Comparison of ENCODE assay signal across 8 mouse cellular contexts in the genomic region with DNA sequence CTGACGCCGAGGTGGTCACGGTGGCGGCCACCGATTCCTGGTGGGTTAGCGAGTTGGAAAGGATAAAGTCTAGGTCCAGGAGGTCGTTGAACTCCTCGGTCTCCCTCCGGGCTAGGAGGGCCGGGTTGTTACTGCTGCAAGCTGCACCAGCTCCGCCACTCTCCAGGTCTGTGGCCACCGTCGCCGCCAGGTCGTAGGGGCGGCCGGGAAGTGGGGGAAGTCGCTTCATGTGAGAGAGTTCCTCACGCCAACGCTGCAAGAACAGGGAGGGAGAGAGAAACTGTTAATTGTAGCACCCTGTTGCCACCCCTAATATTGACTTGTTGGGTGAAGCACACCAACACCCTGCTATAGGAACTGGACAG. TPM values are rescaled to one million over a fixed set of nuclear protein-coding genes. Genes with fewer than 3 reads are reported as not detected.
A peak's percentile ranks its signal among the peaks of the same experiment; 100 is the strongest.
DNase-seq lines count a peak whose midpoint lies in the region; ATAC-seq lines count a peak whose summit lies in the region.

No protein-coding gene starts in this region.

- H3K4me1 ChIP-seq in forebrain, embryonic 14.5 days (ENCODE audit: control insufficient read depth, insufficient read depth, low read length) = peaks cover 14% of the 10 kb centered on the region
- H3K4me1 ChIP-seq in limb, embryonic 15.5 days = peaks cover 42% of the 10 kb centered on the region
- peaks cover 34% of the 10 kb centered on the region for H3K4me1 ChIP-seq in neural tube, embryonic 13.5 days (replicated peaks)

- H3K36me3 ChIP-seq in forebrain, embryonic 14.5 days (ENCODE audit: control insufficient read depth, insufficient read depth, low read length) = no peaks in the 10 kb centered on the region
- H3K36me3 ChIP-seq in limb, embryonic 15.5 days = no peaks in the 10 kb centered on the region
- H3K36me3 ChIP-seq in neural tube, embryonic 13.5 days = no peaks in the 10 kb centered on the region

- H3K27me3 ChIP-seq in forebrain, embryonic 14.5 days (replicated peaks; ENCODE audit: control insufficient read depth, insufficient read depth, low read length) = peaks cover 17% of the 10 kb centered on the region
- H3K27me3 ChIP-seq in limb, embryonic 15.5 days = no peaks in the 10 kb centered on the region
- H3K27me3 ChIP-seq in neural tube, embryonic 13.5 days = peaks cover 54% of the 10 kb centered on the region

- no peak for ATAC-seq in forebrain, embryonic 14.5 days
- ATAC-seq in limb, embryonic 15.5 days (ENCODE audit: insufficient number of reproducible peaks, low FRiP score, low TSS enrichment, low read depth) = no peak
- ATAC-seq in neural tube, embryonic 13.5 days (ENCODE audit: low read depth) = no peak

- H3K9me3 ChIP-seq in forebrain, embryonic 14.5 days (replicated peaks; ENCODE audit: control insufficient read depth, low read length) = no peaks in the 10 kb centered on the region
- no peaks in the 10 kb centered on the region for H3K9me3 ChIP-seq in limb, embryonic 15.5 days
- no peaks in the 10 kb centered on the region for H3K9me3 ChIP-seq in neural tube, embryonic 13.5 days

- peak overlapping the region; percentile 94 for H3K4me2 ChIP-seq in forebrain, embryonic 14.5 days (ENCODE audit: low read length)
- peak overlapping the region; percentile 72 for H3K4me2 ChIP-seq in limb, embryonic 15.5 days
- H3K4me2 ChIP-seq in neural tube, embryonic 13.5 days = peak overlapping the region; percentile 93

- under 1% methylated on average over 20 of the region's 20 CpGs for WGBS in forebrain, embryonic 14.5 days
- WGBS in limb, embryonic 15.5 days = under 1% methylated on average over 20 of the region's 20 CpGs
- WGBS in neural tube, embryonic 13.5 days = under 1% methylated on average over 20 of the region's 20 CpGs

- peak overlapping the region; percentile 56 for H3K4me3 ChIP-seq in forebrain, embryonic 14.5 days (ENCODE audit: low read depth, low read length)
- H3K4me3 ChIP-seq in limb, embryonic 15.5 days = peak overlapping the region; percentile 67
- H3K4me3 ChIP-seq in neural tube, embryonic 13.5 days = peak overlapping the region; percentile 59

- no peak overlapping the region for H3K27ac ChIP-seq in forebrain, embryonic 14.5 days (ENCODE audit: low read depth, low read length)
- peak overlapping the region; percentile 86 for H3K27ac ChIP-seq in limb, embryonic 15.5 days
- H3K27ac ChIP-seq in neural tube, embryonic 13.5 days (replicated peaks) = no peak overlapping the region

- intact Hi-C loops in gastrocnemius, postnatal 36 days (cut with DNase I) = loop anchor here (5.0 kb wide), 1 partner anchor 692 kb away; no protein-coding TSS in a partner anchor

- peak; percentile 35 for DNase-seq in gastrocnemius, postnatal 10 days
- no peak for DNase-seq in gastrocnemius, postnatal 25 days
- peak; percentile 44 for DNase-seq in CD4-positive helper T cell, adult 2 months (ENCODE audit: low read depth, low spot score)
- peak; percentile 19 for DNase-seq in forebrain, embryonic 14.5 days (ENCODE audit: low spot score)
- no peak for DNase-seq in yolk sac, embryonic 10.5 days (ENCODE audit: low spot score)
- no peak for DNase-seq in gastrocnemius, postnatal 36 days

- peak overlapping the region; percentile 54 for H3K9ac ChIP-seq in forebrain, embryonic 14.5 days (ENCODE audit: low read length)
- peak overlapping the region; percentile 81 for H3K9ac ChIP-seq in limb, embryonic 15.5 days
- peak overlapping the region; percentile 81 for H3K9ac ChIP-seq in neural tube, embryonic 13.5 days

RNA-seq across cellular contexts. Expression of a gene that starts 1.6 kb away (rescaled TPM):
- 10 to 100 TPM; 19.3 to 21.8 TPM for total RNA-seq in gastrocnemius, postnatal 10 days (2021)
- total RNA-seq in gastrocnemius, postnatal 25 days (2021) = 10 to 100 TPM; 11.6 to 17.0 TPM
- polyA plus RNA-seq in forebrain, embryonic 14.5 days (2014; fragmentation: Nextera tagmentation; extraction: Ambion mirVana) = 1.3 and 1.9 TPM in 2 replicates
- 46.1 and 46.9 TPM in 2 replicates for polyA plus RNA-seq in limb, embryonic 15.5 days (2015; fragmentation: Nextera tagmentation; extraction: Ambion mirVana)
- polyA plus RNA-seq in neural tube, embryonic 13.5 days (2015; fragmentation: Nextera tagmentation; extraction: Ambion mirVana) = 2.7 and 3.9 TPM in 2 replicates
- 10 to 100 TPM; 12.8 to 13.5 TPM for total RNA-seq in gastrocnemius, postnatal 36 days (2021)

Comparison
In these comparisons a context has a peak if more than half of its experiments do, and no peak if none do; other contexts are left out.
1. DNase-seq: peak in gastrocnemius, postnatal 10 days (single experiment), CD4-positive helper T cell, adult 2 months (single experiment) and forebrain, embryonic 14.5 days (single experiment); none in gastrocnemius, postnatal 25 days (single experiment), yolk sac, embryonic 10.5 days (single experiment) and gastrocnemius, postnatal 36 days (0 of 2).
2. Peak in every context shown above with its lines, with median percentiles within 50 percentile points of each other: H3K4me2 ChIP-seq, H3K4me3 ChIP-seq and H3K9ac ChIP-seq.